Mouse (Mus musculus) liver (tissue): ENCODE measurements around the gene Aplnr.

Source experiments
- DNase-seq: peaks from one replicate; pipeline ENCODE4 v3.0.0-alpha.2; 2020; ENCODE audit warnings: mixed read lengths

Gene Aplnr

GRCm38 (mm10) chr2:85136089-85136488 is at the start of gene Aplnr:
Gene Aplnr, plus strand, starts transcription at chr2:85136225.
- peak; percentile 5 for DNase-seq

GRCm38 (mm10) chr2:85088716-85089646 is 47.0 kb upstream of the Aplnr start:
- no peak for DNase-seq

GRCm38 (mm10) chr2:85091325-85091724 is 44.7 kb upstream of the Aplnr start:
- no peak for DNase-seq

GRCm38 (mm10) chr2:85093376-85093775 is 42.6 kb upstream of the Aplnr start:
- no peak for DNase-seq

GRCm38 (mm10) chr2:85095906-85096305 is 40.1 kb upstream of the Aplnr start:
- peak; percentile 20 for DNase-seq

GRCm38 (mm10) chr2:85098014-85098413 is 38.0 kb upstream of the Aplnr start:
- DNase-seq, result no peak

- peak; percentile 8 for DNase-seq
These were observed 37.1 kb upstream of the Aplnr start for GRCm38 (mm10) chr2:85098824-85099511.

- DNase-seq, result no peak
These were observed 32.8 kb upstream of the Aplnr start for GRCm38 (mm10) chr2:85103201-85103600.

GRCm38 (mm10) chr2:85105426-85106013 is 30.5 kb upstream of the Aplnr start:
- no peak for DNase-seq

- no peak for DNase-seq
These were observed 29.8 kb upstream of the Aplnr start for GRCm38 (mm10) chr2:85106068-85106790.

GRCm38 (mm10) chr2:85106941-85107340 is 29.1 kb upstream of the Aplnr start:
- DNase-seq, result no peak

- no peak for DNase-seq
These were observed 25.6 kb upstream of the Aplnr start for GRCm38 (mm10) chr2:85110288-85110875.

GRCm38 (mm10) chr2:85123187-85123868 is 12.7 kb upstream of the Aplnr start:
- peak; percentile 28 for DNase-seq

- DNase-seq, result peak; percentile 64
These were observed 12.0 kb upstream of the Aplnr start for GRCm38 (mm10) chr2:85123869-85124535.

GRCm38 (mm10) chr2:85129496-85129971 is 6.5 kb upstream of the Aplnr start:
- DNase-seq, result peak; percentile 21

GRCm38 (mm10) chr2:85131226-85131625 is 4.8 kb upstream of the Aplnr start:
- no peak for DNase-seq

- DNase-seq, result no peak
These were observed 4.3 kb upstream of the Aplnr start for GRCm38 (mm10) chr2:85131724-85132123.

GRCm38 (mm10) chr2:85132204-85132603 is 3.8 kb upstream of the Aplnr start:
- no peak for DNase-seq

- no peak for DNase-seq
These were observed 926 bp upstream of the Aplnr start for GRCm38 (mm10) chr2:85135099-85135498.

- DNase-seq, result no peak
These were observed 951 bp downstream of the Aplnr start for GRCm38 (mm10) chr2:85136831-85137520.
